Mouse (Mus musculus) stomach, embryonic 14.5 days (tissue): ENCODE data around the gene 2310002L09Rik. TPM values are rescaled to one million over a fixed set of nuclear protein-coding genes. Genes with fewer than 3 reads are reported as not detected.
"Not testable (repeated sequence)": the region's sequence is repeated elsewhere in the genome, so short reads cannot be mapped to it uniquely, and the experiment has no call there.

Experiments
- ATAC-seq: fragments of 200-750 bp; cut with Nextera tagmentation; 2 replicates; pipeline ENCODE4 v1.8.0; 2017; ENCODE audit warnings: low read depth, moderate TSS enrichment; ENCODE audit not compliant: insufficient number of reproducible peaks, insufficient read depth, low FRiP score
- H3K27ac ChIP-seq: fragments of 300-500 bp; sonication (generic); 2 replicates; pipeline ENCODE4 v1.5.1; 2014; ENCODE audit warnings: mild to moderate bottlenecking, low read length, moderate library complexity, mixed read lengths
- H3K27me3 ChIP-seq: fragments of 300-500 bp; sonication (generic); 2 replicates; pipeline ENCODE4 v1.6.1; 2014; ENCODE audit warnings: low read length, control low read depth, mixed read lengths; ENCODE audit not compliant: control insufficient read depth, insufficient read depth
- H3K36me3 ChIP-seq: fragments of 300-500 bp; sonication (generic); 2 replicates; pipeline ENCODE4 v1.6.1; 2014; ENCODE audit warnings: mild to moderate bottlenecking, control low read depth, low read length, moderate library complexity, mixed read lengths; ENCODE audit not compliant: control insufficient read depth, insufficient read depth
- H3K4me1 ChIP-seq: fragments of 300-500 bp; sonication (generic); 2 replicates; pipeline ENCODE4 v1.6.1; 2014; ENCODE audit warnings: low read length, control low read depth, mixed read lengths; ENCODE audit not compliant: control insufficient read depth, insufficient read depth
- H3K4me2 ChIP-seq: fragments of 300-500 bp; sonication (generic); replicated peaks from 2 replicates; pipeline ENCODE4 v1.6.1; 2014; ENCODE audit warnings: low read depth, low read length, control low read depth
- H3K4me3 ChIP-seq: fragments of 300-500 bp; sonication (generic); 2 replicates; pipeline ENCODE4 v1.5.1; 2014; ENCODE audit warnings: low read depth, low read length, control low read depth
- H3K9ac ChIP-seq: fragments of 300-500 bp; sonication (generic); replicated peaks from 2 replicates; pipeline ENCODE4 v1.6.1; 2014; ENCODE audit warnings: low read depth, mild to moderate bottlenecking, control low read depth, low read length, moderate library complexity, mixed read lengths
- H3K9me3 ChIP-seq: fragments of 300-500 bp; sonication (generic); 2 replicates; pipeline ENCODE4 v1.6.1; 2016; ENCODE audit warnings: low read depth, low read length, control low read depth; ENCODE audit not compliant: control insufficient read depth
- WGBS: fragments of 180-500 bp; shearing (Covaris S2); extraction: QIAGEN DNeasy Blood & Tissue Kit; methylation state at CpG from one replicate; pipeline ENCODE4 v1.1.7; 2014; 5-methylcytosine and 5-hydroxymethylcytosine counted together
- polyA plus RNA-seq: library from polyadenylated mRNA; unstranded; fragments of >200 nt; fragmentation: Nextera tagmentation; extraction: Ambion mirVana; gene quantifications from 2 replicates; pipeline ENCODE4 v1.2.1, GENCODE M21; 2014

2310002L09Rik gene
- not detected in 2 replicates for polyA plus RNA-seq

DNA sequence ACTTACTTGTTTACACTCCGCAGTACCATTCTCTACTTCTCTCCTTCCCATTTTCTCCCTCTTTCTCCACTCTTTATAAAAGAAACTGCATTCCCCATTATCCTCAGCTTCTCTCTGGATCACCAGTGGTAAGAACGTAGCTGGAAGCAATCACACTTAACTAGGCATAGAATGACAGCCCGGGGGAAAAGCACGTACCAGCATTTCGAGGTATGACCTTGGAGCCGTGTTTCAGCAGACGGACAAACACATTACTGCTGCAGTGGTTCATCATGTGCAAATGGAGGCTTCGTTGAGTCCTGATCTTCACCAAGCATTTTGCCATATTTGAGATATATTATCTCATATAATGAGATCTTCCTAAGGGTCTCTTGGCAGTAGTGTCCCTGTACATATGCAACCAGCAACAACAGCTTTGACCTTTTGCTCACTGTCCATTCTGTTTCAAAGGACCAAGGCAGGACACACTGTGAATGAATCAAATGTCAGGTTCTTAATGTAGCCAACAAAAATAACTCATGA lies at the start of gene 2310002L09Rik:
2310002L09Rik (minus strand) TSS at position 472 of the 522 bp plus-strand sequence.
- 76% methylated on average over 8 of the region's 8 CpGs for WGBS
- no peak within 1 kb of the TSS for H3K27ac ChIP-seq
- H3K9me3 ChIP-seq: no peaks in the 10 kb centered on the region
- no peaks in the 10 kb centered on the region for H3K27me3 ChIP-seq
- H3K4me3 ChIP-seq: no peak within 1 kb of the TSS
- ATAC-seq: no peak
- no peak within 1 kb of the TSS for H3K9ac ChIP-seq
- no peak within 1 kb of the TSS for H3K4me2 ChIP-seq
- no peaks in the 10 kb centered on the region for H3K4me1 ChIP-seq
- no peaks in the 10 kb centered on the region for H3K36me3 ChIP-seq

DNA sequence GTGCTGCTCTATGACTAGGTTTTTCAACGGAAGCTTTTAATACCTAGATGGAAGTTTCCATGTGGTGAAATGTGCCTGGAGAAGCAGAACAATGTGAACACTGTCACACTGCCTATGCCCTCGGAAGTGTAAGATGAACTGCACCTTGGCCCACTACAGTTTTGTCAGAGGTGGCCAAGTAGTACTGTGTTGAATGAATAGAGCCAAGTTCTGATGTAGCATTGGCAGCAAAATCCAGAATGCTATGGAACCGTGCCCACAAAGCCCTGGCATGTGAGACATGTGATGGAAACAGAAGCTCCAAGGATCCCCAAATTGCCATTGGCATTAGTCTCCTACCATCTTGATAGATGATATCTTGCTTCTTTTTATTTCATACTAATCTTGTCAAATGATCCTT lies 29.8 kb upstream of the 2310002L09Rik start:
- H3K4me3 ChIP-seq: no peak overlapping the region
- no peak overlapping the region for H3K9ac ChIP-seq
- no peaks in the 10 kb centered on the region for H3K4me1 ChIP-seq
- 85% methylated on average over 3 of the region's 3 CpGs for WGBS
- H3K9me3 ChIP-seq: no peaks in the 10 kb centered on the region
- no peak for ATAC-seq
- no peaks in the 10 kb centered on the region for H3K36me3 ChIP-seq
- no peaks in the 10 kb centered on the region for H3K27me3 ChIP-seq
- H3K4me2 ChIP-seq: no peak overlapping the region
- no peak overlapping the region for H3K27ac ChIP-seq

DNA sequence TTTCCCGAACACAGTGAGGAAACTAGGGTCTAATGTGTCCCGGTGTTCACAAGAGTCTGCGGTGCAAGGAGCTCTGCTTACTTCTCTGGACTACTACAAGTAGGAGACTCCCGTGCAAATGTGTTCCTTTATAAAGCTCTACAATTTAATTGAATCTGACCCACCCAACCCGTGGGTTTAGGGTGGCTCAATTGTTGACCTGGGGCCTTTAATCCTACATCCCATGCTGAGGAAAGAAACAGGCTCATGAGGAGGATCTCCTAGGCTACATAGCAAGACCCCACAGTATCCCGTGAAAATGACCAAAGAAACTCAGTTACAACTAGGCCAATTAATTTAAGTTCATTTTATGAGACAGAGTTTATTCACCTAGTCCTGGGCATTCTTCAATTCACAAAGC lies 30.0 kb downstream of the 2310002L09Rik start, which contains the start of gene Gm11756:
Gm11756 (minus strand) TSS at position 101 of the 400 bp plus-strand sequence.
- WGBS: 81% methylated on average over 6 of the region's 6 CpGs
- H3K36me3 ChIP-seq, H3K27ac ChIP-seq, H3K9me3 ChIP-seq, H3K4me3 ChIP-seq, H3K9ac ChIP-seq, ATAC-seq, H3K27me3 ChIP-seq, H3K4me1 ChIP-seq, H3K4me2 ChIP-seq: not testable (repeated sequence)

DNA sequence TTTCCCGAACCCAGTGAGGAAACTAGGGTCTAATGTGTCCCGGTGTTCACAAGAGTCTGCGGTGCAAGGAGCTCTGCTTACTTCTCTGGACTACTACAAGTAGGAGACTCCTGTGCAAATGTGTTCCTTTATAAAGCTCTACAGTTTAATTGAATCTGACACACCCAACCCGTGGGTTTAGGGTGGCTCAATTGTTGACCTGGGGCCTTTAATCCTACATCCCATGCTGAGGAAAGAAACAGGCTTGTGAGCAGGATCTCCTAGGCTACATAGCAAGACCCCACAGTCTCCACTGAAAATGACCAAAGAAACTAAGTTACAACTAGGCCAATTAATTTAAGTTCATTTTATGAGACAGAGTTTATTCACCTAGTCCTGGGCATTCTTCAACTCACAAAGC lies 44.8 kb downstream of the 2310002L09Rik start, which contains the start of gene Gm13871:
Gm13871 (minus strand) TSS at position 101 of the 400 bp plus-strand sequence.
- not testable (repeated sequence) for H3K4me2 ChIP-seq, ATAC-seq, H3K4me1 ChIP-seq, H3K4me3 ChIP-seq, H3K9me3 ChIP-seq, H3K36me3 ChIP-seq, H3K27me3 ChIP-seq, H3K27ac ChIP-seq, H3K9ac ChIP-seq
- WGBS: no CpG with 5 or more reads among the region's 4 CpGs

DNA sequence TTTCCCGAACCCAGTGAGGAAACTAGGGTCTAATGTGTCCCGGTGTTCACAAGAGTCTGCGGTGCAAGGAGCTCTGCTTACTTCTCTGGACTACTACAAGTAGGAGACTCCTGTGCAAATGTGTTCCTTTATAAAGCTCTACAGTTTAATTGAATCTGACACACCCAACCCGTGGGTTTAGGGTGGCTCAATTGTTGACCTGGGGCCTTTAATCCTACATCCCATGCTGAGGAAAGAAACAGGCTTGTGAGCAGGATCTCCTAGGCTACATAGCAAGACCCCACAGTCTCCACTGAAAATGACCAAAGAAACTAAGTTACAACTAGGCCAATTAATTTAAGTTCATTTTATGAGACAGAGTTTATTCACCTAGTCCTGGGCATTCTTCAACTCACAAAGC lies 59.6 kb downstream of the 2310002L09Rik start, which contains the start of gene Gm11757:
Gm11757 (minus strand) TSS at position 101 of the 400 bp plus-strand sequence.
- not testable (repeated sequence) for H3K9me3 ChIP-seq, H3K4me2 ChIP-seq, H3K36me3 ChIP-seq, H3K27ac ChIP-seq, H3K4me3 ChIP-seq, H3K27me3 ChIP-seq, H3K4me1 ChIP-seq, H3K9ac ChIP-seq, ATAC-seq
- WGBS: no CpG with 5 or more reads among the region's 4 CpGs

Other genes starting within 250 kb of the 2310002L09Rik start
- 11.3 and 11.8 TPM in 2 replicates for gene Rasef, start 159.9 kb downstream of the 2310002L09Rik start, polyA plus RNA-seq
- not detected in 2 replicates for gene Gm11758, start 74.6 kb downstream of the 2310002L09Rik start, polyA plus RNA-seq
- gene Gm11757, start 59.7 kb downstream of the 2310002L09Rik start, polyA plus RNA-seq: not detected in 2 replicates
- not detected in 2 replicates for gene Gm13871, start 44.9 kb downstream of the 2310002L09Rik start, polyA plus RNA-seq
- gene Gm11756, start 30.1 kb downstream of the 2310002L09Rik start, polyA plus RNA-seq: not detected in 2 replicates
- gene Frmd3, start 62.6 kb upstream of the 2310002L09Rik start, polyA plus RNA-seq: 1.2 and 1.4 TPM in 2 replicates